Mouse (Mus musculus) left cerebral cortex, adult 9 months (tissue): Measurements from ENCODE around the gene Hnrnpm.
A peak's percentile ranks its signal among the peaks of the same experiment; 100 is the strongest.
"Not testable (repeated sequence)": the region's sequence is repeated elsewhere in the genome, so short reads cannot be mapped to it uniquely, and the experiment has no call there.

ENCODE experiments used
- DNase-seq, 2 experiments: peaks; one replicate each; pipeline ENCODE4 v3.0.0; 2022; ENCODE audit warnings: low spot score in 2 of 2

Gene Hnrnpm

DNA sequence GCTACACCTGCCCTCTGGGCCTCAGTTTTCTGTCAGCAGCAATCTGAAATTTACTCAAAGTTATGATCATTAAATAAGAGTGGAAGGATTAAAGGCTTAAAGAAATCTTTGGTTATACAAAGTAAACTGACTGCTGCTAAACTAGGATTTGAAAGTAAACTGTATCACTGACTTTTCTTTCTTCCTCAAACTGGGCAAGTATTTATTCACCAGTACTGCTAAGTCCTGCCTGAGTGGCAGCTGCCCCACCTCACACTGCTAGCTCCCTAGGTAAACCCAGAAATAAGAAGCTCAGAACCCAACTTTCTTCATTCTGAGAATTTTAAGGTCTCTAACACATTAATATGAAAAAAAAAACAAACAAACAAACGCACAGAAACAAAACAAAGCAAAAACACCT lies 12.8 kb downstream of the Hnrnpm start:
- no peak for DNase-seq

DNA sequence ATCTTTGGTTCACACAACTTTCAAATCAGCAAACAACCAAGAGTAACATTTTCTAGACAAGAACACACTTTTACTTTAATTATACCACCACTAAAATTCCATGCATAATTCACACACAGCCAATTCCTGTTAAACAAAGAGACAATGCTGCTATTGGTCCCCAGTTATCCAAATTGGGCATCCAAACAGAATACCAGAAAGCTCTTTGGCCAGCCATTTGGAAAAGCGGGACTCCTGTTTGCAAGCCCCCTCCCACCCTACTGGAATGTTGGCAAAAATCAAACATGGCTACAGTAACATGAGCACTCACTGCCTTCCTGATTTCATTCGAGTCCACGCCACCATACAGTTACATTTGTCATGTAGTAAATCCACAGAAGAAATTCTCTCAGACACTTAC lies 17.0 kb downstream of the Hnrnpm start:
- DNase-seq: no peak

DNA sequence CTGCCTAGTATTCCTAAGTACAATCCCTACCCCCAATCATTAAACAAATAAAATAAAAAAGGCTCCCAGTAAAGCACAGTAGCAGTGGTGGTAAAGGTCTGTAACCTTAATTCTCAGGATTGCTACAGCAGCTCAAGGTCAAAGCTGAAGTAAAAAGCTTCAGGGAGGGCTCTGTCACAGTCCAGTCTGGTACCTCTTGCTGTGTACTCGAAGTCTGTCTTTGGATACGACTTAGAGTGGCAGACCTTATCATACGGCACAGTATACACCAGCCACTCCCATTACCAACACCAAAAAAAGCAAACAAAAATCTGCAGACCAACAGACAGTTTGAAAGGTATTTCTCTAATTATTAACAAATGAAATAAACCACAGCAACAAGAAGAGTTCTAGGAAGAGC lies 19.8 kb downstream of the Hnrnpm start:
- DNase-seq: no peak

DNA sequence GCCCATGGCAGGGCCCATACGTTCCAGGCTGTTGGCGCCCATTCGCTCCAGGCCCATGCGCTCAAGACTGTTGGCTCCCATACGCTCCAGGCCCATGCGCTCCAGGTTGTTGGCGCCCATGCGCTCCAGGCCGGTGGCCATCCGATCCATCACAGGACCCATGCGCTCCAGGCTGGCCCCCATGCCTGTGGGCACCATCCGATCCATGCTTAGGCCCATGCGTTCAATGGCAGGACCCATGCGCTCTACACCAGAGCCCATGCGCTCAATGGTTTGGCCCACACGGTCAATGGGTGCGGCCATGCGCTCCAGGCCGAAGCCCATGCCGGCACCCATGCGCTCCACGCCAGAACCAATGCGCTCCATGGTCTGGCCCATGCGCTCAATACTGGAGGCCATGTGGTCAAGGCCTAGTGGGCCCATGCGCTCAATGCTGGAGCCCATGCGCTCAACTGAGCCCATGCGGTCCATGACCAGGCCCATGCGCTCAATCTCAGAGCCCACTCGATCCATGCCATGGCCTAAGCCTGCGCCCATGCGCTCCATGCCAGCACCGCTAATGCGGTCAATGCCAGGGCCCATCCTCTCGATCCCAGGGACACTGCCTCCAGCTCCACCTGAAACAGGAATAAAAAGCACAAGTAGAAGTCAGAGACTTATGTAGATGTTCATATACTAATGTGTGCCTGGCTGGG lies 36.7 kb downstream of the Hnrnpm start:
- DNase-seq: no peak

DNA sequence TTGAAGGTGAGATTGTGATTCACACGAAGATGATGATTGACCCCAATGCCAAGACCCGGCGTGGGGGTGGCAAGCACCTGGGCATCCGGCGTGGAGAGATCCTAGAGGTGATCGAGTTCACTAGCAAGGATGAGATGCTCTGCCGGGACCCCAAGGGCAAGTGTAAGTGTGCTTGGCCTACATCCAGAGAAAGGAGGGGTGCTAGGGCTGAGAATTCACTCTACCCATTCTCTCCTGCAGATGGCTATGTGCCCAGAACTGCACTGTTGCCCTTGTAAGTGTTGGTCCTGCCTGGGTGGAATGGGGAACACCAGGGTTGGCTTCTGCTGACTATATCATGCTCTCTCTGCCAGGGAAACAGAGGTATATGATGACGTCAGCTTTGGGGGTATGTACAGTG lies 41.6 kb downstream of the Hnrnpm start:
- DNase-seq: no peak

DNA sequence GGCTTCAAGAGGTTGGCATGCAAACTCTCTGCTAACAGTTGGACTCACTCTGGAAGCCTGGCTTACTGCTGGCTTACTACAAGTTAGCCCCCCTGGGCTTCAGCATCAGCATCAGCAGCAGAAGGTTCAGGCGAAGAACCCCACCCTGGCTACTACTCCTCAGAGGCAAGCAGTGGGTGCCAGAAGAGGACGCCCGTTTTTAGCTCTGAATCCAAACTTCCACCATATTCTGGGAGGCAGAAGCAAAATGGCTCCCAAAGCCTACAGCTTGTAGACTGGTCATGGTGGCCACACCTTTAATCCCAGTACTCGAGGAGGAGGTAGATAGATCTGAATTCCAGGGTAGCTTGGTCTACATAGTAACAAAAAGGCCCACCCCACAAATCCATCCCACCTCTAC lies 42.6 kb downstream of the Hnrnpm start:
- no peak for DNase-seq

DNA sequence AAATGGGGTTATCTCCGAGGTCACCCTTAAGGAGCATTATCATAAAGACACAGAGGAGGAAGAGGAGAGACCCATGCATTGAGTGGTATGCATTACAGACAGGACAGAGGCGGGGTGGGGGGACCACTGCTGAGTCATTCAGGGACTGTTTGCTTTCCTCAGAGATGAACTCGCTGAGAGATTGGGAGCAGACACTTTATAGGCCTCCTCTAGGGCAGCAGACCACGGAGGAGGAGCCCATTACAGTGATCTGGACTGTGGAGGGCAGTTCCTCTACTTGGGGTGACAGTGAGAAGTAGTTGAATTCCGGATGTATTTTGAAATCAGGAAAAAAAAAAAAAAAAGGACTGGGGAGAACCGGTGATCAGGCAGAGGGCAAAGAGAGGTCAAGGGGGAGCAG lies 46.9 kb downstream of the Hnrnpm start:
- DNase-seq: no peak

DNA sequence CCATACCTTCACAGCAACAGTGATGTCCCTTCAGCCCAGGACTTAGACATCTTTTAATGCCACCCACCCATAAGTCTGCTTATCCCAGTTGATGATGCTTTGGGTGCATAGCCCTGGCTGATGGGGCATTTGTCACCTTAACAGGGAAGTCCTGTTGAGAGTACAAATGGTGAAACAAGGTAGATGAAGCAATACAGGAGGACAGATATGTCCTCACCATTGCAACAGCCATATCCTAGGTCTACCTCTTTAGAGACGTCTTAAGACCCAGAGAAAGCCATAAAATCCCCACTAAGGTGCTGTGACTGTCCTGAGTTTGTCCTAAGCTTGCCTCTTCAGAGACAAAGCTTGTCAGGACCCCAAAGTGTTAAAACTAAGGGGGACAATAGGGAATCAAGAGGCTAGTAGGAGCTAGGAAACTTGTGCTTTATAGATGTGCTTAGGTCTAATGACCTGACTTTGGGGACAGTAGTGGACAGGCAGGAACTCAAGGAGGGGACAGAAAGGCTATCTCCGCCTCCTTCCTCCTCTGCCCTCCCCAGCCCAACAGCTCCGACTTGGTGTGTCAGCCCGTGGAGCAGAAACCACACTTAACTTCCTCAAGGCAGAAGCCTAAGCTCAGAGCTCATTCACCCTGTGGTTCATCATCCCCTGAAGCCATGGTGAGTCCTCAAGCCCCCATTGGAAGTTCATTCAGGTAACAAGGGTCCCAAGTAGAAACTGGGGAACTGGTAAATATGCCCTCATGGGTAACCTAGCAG lies 49.0 kb downstream of the Hnrnpm start, which contains the start of gene Pram1:
Pram1 (plus strand) TSS at position 541 of the 761 bp plus-strand sequence.
- DNase-seq: no peak

DNA sequence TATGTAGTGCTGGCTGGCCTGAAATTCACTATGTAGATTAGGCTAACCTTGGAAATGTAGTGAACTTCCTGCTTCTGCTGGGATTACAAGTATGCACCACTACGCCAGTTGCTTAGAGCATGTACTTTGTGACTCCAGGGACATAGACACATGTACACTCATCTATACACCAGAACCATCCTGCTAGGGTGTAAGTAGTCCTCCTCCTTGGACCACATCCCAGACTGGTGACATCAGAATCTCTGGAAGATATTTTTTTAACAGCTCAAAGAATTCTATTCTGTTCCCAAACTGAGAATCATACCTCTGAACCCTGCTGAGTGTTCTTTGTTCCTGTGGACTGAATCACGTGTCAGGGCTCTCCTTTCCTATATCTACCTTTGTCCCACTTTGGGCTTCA lies 49.6 kb downstream of the Hnrnpm start:
- peak in 1 of 2 experiments; percentile 70 for DNase-seq

DNA sequence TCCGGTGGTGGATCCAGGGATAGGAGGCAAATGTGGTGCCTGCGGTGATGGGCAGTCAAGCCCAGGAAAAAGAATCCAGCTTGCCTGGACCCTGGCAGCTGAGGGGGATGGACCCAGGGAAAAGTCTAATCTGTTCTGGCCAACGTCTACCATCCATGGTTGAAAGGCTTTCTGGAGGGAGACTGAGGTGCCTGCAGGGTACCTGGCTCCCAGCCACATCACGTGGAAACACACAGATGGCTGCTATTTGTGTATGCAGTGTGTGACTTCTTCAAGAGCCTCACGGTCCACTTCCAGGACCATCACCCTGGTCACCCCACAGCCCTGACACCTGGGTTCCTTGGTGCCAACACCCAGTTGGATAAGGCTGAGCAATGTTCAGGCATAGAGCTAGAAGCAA lies 54.9 kb downstream of the Hnrnpm start:
- DNase-seq: no peak

DNA sequence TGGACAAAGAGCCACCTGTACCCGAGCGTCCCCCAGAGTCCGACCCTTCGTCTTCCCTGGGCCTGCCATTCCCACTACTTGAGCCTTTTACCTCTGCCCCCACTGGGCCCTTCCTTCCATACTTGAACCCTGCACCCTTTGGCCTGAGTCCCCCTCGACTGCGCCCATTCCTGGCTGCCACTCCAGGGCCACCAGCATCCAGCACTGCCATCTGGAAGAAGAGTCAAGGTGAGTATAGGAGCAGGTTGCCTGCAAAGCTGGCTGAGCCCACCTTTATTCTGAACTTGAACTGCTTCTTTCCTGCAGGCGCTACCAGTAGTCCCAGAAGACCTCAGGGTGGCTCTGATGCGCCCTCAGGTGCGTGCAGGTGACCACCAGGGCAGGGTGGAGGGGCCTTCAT lies 55.4 kb downstream of the Hnrnpm start:
- DNase-seq: no peak

DNA sequence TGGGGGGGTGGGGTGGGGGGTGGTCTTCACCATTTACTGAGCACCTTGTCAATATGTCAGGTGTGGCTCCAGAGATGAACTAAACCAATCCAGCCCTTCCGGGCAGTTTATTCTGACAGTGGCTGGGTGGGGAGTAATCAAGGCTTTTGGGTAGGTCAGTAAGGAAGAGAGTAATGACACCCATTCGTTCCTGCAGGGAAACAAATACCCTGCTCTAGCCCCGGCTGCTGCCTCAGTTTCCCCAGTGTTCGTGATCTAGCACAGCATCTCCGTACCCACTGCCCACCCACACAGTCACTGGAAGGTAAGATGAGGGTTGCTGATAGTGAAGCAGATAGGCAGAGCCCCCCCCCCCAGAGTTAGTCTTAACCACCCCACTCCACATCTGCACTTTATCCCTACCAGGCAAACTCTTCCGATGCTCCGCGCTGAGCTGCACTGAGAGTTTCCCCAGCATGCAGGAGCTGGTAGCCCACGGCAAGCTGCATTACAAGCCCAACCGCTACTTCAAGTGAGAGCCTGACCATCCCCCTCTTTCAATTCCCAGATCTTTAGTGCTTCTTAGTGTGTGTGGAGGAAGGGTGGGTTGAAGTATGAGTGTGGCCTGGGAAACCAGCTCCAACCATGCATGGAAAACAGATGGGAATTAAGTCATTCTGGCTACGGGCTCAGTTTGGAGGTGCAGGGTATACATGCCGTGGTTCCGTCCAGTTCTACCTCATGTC lies 56.3 kb downstream of the Hnrnpm start:
- no peak for DNase-seq

DNA sequence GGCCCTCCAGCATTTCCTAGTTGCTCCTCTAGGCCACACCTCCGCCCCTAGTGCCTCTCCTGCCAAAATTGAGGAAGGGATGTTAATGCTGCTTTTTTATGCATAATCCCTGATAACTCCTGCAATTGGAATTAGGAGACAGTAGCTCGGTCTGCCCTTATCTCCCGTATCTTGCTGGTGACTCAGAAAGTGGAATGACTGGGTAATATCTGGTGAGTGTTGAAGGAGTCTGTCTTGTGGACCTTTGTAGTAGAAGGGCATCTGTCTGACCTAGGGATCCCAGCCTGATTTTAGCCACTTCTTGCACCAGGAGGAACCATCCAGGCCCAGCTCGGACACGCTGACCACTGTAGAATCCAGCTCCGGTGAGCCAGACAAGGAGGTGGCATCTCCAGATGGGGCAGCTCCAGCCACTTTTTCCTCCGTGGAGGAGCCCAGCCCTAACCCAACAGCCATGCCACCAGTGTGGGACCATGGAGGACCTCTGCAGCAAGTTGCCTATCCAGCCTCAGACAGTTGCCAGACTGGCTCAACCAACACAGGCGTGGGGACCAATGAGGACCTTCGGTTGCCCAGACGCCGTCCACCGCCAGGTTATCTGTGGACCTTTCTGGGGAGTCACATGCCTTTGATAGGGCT lies 57.1 kb downstream of the Hnrnpm start:
- DNase-seq: no peak

DNA sequence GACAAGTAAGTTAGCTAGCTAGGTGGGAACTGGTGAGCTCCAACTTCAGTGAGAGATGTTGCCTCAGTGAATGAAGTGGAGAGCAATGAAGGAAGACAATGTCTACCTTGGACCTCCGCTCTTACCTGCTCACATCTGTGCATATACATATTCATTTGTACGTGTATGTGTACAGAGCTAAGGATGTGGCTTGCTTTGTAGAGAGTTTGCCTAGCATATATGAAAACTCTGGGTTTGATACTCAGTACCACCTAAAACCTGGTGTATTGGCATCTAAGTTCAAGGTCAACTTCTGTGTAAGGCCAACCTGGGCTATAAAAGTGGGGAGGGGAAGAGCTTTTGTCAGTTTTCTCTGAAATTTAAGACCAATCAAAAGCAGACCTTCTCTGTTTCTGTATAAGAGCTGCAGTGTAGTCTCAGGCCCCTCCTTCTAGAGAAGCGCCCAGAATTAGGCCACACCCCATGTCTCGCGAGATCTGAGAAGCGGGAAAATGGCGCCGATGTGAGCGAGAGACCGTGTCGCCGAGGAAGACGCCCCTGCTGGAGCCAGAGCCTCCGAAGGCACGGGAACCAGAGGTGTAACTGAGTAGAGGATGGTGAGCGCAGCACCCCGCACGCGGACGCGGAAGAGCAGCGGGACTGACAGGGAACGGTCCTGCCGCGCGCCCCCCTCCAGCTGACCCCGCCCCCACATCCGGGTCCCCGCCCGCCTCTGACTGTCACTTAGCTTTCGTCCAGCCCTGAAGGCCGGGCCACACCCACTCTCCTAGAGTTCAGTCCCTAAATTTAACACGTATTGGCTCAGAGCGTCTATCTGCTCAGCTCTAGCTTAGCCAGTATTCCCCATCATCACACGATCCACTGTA lies 57.8 kb downstream of the Hnrnpm start, which contains the start of gene Zfp414:
Zfp414 (plus strand) TSS at position 470 of the 866 bp plus-strand sequence.
- peak; percentile 72 to 91 for DNase-seq

DNA sequence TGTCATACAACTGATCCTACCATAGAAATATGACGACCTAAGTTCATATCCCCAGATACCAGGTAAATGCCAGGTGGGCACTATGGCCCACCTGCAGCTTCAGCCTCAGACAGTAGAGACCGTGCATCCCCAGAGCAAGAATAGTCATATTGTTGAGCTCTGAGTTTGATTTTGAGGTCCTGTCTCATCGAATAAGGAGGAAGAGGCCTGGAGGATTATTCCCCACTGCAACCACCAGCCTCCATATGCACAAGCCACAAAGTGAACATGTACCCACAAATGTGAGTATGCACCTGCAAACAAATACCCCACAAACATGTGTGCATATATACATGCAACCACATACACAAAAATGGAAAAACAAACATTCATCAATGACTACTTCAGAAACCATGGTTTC lies 59.4 kb downstream of the Hnrnpm start:
- DNase-seq: no peak

DNA sequence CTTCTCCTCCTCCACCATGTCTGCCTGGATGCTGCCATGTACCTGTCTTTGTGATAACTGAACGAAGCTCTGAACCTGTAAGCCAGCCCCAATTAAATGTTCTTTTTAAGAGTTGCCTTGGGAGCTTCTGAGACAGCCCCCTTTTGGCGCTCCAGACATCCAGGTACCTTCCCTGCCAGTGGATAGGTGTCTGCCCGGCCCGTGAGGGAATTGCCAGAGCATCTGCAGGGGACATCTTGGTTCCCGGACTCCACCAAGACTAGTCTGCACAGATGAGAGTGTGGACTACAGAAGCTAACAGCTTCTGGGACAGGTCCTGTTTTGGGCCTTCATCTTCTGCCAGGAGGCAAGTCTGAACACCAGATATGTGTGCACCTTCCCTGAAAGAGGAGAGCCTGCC lies 72.9 kb downstream of the Hnrnpm start:
- not testable (repeated sequence) for DNase-seq

DNA sequence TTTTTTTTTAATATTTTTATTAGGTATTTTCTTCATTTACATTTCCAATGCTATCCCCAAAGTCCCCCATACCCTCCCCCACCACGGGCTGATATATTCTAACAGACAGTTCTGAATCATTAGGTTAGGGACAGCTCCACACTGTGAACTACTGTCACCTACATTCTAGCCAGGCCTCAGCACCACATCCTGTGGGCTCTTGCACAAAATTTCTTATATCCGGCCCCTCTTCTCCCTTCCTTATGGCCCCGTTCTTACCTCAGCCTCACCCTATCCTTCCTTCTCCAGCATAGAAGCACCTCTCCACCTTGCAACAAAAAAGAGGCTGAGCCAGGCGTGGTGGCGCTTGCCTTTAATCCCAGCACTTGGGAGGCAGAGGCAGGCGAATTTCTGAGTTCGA lies 76.1 kb downstream of the Hnrnpm start:
- no peak for DNase-seq

DNA sequence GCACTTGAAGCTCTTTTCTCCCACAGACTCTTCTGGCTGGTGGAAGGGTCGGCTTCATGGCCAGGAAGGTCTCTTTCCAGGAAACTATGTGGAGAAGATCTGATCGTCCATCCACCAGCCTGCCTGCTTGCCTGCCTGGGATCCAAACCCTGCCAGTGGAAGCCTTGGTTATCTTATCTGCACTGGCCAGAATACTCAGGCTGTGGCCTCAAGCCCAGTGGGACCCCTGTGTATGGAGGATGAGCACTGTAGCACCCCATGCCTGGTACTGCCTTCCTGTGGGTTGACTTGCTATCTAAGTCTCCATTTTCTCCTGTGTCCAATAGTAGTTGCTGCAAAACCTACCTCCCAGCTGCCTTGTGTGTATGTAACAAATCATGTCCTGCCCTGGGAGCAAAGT lies 79.4 kb downstream of the Hnrnpm start:
- DNase-seq: no peak

DNA sequence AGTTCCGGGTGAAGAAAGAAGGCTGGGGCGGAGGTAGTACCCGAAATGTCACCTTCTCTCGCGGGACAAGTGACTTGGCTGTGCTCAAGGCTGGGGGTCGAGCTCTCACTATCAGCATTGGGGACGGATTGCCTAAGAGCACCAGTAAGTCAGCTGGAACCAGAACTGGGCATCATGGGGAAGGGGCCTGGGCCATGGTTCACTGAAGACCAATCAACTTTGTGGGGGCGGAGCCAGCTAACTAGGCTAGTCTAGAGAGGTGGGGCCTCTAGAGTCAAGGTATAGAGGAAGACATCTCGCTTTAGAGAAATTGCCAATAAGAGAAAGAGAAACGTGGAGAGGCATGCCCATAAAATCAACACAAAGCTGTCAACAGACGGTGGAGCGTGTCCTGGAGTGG lies 84.7 kb downstream of the Hnrnpm start:
- no peak for DNase-seq

DNA sequence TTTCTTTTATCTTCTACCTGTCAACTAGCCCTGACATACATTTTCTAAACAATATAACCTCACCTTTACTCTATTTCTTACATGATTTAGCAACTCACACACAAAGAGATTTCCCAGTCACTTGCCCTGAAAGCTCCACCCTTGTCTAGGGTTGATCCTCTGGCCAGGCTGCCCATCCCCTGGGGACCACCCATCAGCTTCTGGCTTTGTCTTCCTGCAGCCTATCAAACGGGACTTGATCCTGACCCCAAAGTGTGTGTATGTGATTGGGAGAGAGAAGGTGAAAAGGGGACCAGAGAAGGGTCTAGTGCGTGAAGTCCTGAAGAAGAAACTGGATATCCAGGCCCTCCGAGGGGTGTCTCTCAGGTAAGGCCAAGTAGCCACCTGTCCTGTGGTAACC lies 85.8 kb downstream of the Hnrnpm start:
- DNase-seq: no peak

DNA sequence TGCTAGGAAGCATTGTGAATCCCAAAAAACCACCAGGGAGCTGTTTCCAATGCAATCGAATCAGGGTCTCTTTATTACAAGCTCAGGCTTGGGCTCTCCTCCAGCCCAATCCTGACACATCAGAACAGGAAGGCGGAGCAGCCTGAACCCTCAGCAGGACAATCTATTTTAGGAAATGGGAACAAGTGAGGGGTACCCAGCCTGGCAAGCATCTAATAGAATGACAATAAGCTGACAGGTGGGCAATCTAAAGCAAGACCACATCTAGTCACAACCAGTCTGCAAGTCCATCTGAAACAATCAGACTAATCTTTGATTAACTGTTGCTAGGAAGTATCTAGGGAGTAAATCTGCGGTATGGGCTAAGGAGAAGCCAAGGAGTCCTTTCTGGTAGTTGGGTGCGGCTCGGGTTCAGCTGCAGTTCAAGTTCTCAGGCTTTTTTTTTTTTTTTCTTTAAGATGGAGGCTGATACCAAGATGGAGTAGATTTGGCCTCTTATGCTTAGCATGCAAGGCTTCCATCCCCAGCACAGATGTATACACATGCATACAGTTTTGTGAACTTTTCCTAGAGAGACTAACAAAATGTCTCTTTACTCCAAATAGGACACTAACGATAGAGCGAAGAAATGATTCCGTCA lies 86.7 kb downstream of the Hnrnpm start:
- DNase-seq: no peak
